Mouse (Mus musculus): ENCODE results near the gene Lsamp.

- TF ChIP-seq CTCF (IDR thresholded peaks at IDR 0.05; ENCODE audit: low read depth, low read length) (no peak), EP300 (IDR thresholded peaks at IDR 0.05; ENCODE audit: insufficient read depth, low read depth, low read length) (no peak)
These were observed 1957.6 kb downstream of the Lsamp start for GRCm38 (mm10) chr16:41941591-41942315.
